Mouse (Mus musculus) spleen, postnatal 10 days (tissue): ENCODE results near the gene Dpp8.
"Not testable (repeated sequence)": the region's sequence is repeated elsewhere in the genome, so short reads cannot be mapped to it uniquely, and the experiment has no call there.

Experiments used
- DNase-seq, 2 experiments: peaks; one replicate each; pipeline ENCODE4 v3.0.0; 2021 to 2022; ENCODE audit warnings: low spot score in 2 of 2

The Dpp8 gene

GRCm38 (mm10) chr9:65021887-65022579, 10.2 kb upstream of the Dpp8 start:
- DNase-seq: peak in 1 of 2 experiments; percentile 20

DNA sequence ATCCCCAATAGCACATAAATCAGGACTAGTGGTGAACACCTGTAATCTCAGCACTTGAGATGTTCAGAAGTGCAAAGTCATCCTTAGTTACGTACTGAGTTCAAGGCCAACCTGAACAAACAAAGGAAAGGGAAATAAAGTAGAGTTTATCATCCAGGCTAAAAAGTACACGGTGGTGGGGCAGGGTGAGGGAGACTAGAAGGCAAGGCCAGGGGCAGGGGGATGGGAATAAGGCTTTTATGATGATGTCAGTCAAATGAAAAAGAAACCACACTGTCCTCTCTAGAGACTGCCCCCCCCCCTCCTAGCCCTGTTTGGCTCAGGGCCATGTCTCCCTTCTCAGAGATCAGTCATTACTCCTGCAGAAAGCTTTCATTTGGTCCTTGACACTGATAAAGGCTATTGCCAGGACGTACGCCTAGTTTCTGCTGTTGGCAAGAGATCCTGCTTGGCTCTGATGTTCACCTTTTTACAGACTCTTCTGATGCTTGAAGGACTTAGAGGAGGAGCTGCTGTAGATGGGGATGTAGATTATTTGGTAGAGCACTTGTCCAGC, 9.6 kb upstream of the Dpp8 start:
- DNase-seq: peak in 1 of 2 experiments; percentile 21

GRCm38 (mm10) chr9:65023447-65023846, 8.8 kb upstream of the Dpp8 start:
- DNase-seq: no peak

DNA sequence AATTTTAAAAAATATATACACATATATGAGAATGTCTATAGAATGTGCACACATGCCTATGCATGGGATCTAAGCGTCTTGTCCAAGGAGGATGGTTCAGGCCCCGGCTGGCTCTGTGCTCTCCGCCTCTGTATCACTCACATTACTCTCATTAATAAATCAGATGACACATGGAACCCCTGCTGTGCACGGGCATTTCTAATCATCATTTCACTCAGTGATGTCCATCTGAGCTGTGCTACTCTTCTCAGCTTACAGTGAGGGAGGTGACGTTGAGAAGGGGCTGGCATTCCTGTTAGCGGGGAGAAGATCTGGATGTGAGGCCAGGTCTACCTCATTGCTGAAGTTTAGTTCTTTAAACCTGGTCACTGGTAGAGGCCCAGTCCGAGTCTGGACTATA, 5.0 kb upstream of the Dpp8 start:
- no peak for DNase-seq

GRCm38 (mm10) chr9:65028313-65028712, 3.9 kb upstream of the Dpp8 start:
- DNase-seq: no peak

DNA sequence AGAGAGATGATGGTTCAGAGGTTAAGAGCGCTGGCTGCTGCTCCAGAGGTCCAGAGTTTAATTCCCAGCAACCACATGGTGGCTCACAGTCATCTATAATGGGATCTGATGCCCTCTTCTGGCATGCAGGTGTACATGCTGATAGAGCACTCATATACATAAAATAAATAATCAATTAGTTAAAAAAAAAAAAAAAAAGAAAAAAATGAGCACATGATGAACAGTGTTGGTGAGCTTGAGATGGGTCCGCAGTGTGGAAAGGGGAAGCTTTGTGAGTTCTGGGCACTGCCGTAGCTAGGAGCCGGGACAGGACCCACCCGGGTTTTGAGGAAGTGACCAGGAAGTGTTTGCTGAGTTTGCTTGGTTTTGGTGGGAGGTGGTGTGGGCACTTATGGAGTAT, 859 bp upstream of the Dpp8 start:
- DNase-seq: peak; percentile 22 to 32

DNA sequence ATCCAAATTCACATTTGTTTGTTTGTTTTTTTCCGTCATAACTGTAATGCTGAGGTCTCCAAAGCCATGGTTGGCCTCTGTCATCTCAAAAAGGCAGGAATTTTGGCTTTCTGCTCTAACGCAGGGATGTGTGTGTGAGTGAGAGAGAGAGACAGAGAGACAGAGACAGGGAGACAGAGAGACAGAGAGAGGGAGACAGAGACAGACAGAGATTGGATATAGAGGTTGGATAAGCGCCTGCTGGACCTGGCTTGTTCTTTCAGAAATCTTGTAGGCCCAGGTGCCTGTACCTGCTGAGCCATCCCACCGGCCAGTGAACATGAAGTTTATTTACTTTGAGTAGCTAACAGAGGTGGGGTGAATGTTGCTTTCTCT, 333 bp upstream of the Dpp8 start:
- DNase-seq: no peak

DNA sequence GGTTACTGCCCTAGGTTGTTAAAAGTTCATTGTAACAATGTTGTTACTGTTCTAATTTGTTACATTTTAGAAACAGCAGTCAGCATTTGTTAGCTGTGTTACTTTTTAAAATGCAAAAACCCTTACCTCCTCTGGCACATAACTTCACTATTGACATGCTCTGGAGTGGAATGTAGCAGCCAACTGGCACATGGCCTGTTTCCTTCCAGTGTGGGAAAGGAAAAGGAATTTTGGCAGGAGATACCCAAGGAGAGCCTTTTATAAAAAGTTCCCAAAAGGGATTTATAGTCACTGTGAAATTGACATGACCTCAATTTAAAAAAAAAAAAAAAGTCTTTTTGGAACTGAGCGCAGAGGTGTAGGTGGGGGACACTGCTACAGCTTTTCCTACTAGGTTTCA, 4.2 kb downstream of the Dpp8 start:
- DNase-seq: no peak

DNA sequence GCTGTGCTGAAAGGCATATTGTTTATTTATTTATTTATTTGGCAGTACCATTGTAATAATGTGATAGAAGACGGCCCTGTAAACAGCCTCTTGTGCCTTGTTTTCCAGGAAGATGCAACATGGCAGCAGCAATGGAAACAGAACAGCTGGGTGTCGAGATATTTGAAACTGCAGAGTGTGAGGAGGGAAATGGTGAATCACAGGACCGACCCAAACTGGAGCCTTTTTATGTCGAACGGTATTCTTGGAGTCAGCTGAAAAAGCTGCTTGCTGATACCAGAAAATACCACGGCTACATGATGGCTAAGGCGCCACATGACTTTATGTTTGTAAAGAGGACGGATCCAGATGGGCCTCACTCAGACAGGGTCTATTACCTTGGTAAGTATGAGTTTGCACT, 4.6 kb downstream of the Dpp8 start:
- no peak for DNase-seq

DNA sequence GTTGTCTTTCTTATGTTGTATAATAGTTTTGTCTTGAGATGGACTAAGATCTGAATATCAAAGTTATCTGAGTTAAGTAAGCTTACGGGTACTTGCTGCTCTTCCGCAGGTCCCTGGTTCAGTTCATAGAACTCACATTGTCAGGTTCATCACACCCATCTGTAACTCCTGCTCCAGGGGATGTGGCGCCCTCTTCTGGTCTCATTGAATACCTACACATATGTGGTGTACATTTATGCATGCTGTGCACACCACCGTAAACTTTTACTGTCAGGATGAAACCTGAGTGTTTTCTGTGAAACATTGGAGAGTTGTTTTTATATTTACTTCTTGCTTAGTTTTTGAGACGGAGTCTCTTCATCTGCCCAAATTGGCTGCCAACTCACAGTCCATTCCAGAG, 9.2 kb downstream of the Dpp8 start:
- DNase-seq: peak in 1 of 2 experiments; percentile 38

GRCm38 (mm10) chr9:65046993-65047392, 14.8 kb downstream of the Dpp8 start:
- no peak for DNase-seq

GRCm38 (mm10) chr9:65049422-65049821, 17.2 kb downstream of the Dpp8 start:
- no peak for DNase-seq

GRCm38 (mm10) chr9:65050981-65051380, 18.8 kb downstream of the Dpp8 start:
- no peak for DNase-seq

DNA sequence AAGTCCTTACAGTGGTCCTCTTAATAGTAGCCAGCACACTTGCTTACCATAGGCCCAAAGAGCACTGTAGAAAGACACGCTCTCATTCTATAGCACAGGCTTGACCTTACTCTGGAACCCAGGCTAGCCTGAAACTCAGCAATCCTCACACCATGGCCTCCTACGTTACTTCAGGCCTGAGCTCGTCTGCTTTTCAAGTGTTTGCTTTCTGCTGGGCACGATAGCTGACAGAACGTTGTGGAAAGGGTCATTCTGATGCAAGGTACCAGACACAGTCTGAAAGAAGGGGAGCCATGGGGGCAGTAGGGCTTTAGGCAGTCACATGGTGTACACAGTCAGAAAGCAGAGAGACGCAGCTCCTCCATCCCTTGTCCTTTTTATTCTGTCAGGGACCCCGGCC, 32.0 kb downstream of the Dpp8 start:
- no peak for DNase-seq

- no peak for DNase-seq
These were observed 38.4 kb downstream of the Dpp8 start for GRCm38 (mm10) chr9:65070587-65070986.

DNA sequence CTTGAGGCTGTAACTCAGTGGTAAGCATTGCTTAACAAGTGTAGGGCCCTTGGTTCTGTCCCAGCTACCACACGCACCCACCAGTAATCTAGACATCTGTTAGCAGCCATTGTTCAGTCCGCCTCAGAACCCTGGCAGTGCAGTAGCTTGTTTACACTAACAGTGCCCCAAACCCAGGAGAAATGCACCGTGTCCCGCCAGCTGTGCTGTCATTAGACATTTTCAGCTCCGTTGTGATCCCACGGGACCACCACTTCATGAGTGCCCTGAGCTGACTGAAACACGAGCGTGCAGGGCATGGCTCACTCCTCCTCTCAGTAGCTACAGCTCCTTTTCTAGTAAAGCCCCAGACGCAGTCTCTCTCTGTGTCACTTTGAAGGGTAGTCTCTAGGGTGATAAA, 41.3 kb downstream of the Dpp8 start:
- DNase-seq: peak in 1 of 2 experiments; percentile 39

- DNase-seq: peak in 1 of 2 experiments; percentile 27
These were observed 42.0 kb downstream of the Dpp8 start for GRCm38 (mm10) chr9:65074251-65074650.

DNA sequence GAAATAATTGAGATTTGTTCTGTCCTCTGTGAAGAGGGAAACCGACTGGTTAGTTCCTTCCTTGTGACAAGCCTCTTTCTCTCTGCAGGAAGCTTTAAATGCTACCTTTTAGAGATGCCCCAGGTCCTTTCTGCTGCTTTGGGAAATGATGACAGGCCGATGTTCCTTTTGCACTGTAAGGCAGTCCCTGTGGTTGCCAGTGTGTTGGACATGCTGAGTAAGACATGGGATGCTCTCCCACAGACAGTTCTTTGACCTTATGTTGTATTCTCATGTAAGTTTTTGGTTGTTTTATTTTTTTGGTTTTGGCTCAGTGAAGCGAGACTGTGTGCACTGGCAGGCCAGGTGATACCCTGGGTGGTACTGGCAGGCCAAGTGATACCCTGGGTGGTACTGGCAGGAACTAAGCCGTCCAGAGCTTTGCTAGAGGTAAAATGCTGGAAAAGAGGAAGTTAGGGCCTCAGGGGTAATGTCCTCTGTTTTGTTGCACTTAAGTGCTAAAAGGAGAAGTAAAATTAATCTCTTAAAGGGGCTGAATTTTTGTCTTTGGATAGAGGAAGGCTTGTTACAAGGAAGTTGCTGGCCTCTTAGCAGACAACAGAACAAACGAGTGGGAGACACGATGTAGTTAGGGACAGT, 42.8 kb downstream of the Dpp8 start:
- DNase-seq: peak; percentile 19 to 42

DNA sequence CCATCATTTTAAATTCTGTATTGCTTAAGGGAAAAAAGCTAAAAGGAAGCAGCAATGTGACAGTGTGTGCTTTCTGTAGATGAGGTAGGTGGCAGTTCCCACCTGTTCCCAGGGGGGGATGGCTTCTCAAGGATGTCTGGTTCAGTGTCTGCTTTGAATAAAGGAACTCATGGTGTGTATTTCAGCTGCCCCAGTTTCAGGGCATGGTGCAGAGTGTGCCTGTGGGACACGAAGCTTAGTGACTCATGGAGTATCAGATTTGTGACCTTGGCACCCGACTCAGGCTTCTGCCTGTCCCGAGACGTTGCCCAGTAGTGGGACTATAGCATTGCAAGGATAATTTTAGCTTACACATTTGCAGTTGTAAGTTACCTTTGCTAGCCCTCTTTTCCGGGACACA, 45.3 kb downstream of the Dpp8 start:
- DNase-seq: no peak

DNA sequence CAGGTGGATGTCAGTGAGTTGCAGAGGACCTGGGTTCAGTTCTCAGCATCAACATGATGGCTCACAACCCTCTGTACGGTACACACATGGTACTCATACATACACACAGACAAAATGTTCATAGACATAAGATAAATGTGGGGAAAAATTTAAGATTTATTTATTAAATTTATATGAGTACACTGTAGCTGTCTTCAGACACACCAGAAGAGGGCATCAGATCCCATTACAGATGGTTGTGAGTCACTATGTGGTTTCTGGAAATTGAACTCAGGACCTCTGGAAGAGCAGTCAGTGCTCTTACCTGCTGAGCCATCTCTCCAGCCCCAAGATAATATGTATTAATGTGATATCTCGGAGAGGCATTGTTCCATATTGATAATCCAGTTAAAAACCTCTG, 47.9 kb downstream of the Dpp8 start:
- not testable (repeated sequence) for DNase-seq

- no peak for DNase-seq
These were observed 51.0 kb downstream of the Dpp8 start for GRCm38 (mm10) chr9:65083075-65083765.

- DNase-seq: no peak
These were observed 52.1 kb downstream of the Dpp8 start for GRCm38 (mm10) chr9:65084198-65084807.
